Mouse (Mus musculus) kidney, embryonic 14.5 days (tissue): ENCODE measurements around the gene Cacna1h. TPM values are rescaled to one million over a fixed set of nuclear protein-coding genes. Genes with fewer than 3 reads are reported as not detected.

Experiments used
- ATAC-seq: fragments of 200-750 bp; cut with Nextera tagmentation; 2 replicates; pipeline ENCODE4 v1.8.0; 2017; ENCODE audit warnings: moderate number of reproducible peaks, mild to moderate bottlenecking, moderate TSS enrichment, moderate library complexity; ENCODE audit not compliant: low FRiP score, low TSS enrichment
- H3K27ac ChIP-seq: fragments of 300-500 bp; sonication (generic); 2 replicates; pipeline ENCODE4 v1.5.1; 2014; ENCODE audit warnings: low read depth, mild to moderate bottlenecking, low read length, moderate library complexity, mixed read lengths
- H3K27me3 ChIP-seq: fragments of 300-500 bp; sonication (generic); 2 replicates; pipeline ENCODE4 v1.6.1; 2014; ENCODE audit warnings: mild to moderate bottlenecking, low read length; ENCODE audit not compliant: control insufficient read depth, insufficient read depth
- H3K36me3 ChIP-seq: fragments of 300-500 bp; sonication (generic); 2 replicates; pipeline ENCODE4 v1.6.1; 2014; ENCODE audit warnings: low read length, mixed read lengths; ENCODE audit not compliant: control insufficient read depth, insufficient read depth
- H3K4me1 ChIP-seq: fragments of 300-500 bp; sonication (generic); 2 replicates; pipeline ENCODE4 v1.6.1; 2014; ENCODE audit warnings: low read length, mixed read lengths; ENCODE audit not compliant: control insufficient read depth, insufficient read depth
- H3K4me2 ChIP-seq: fragments of 300-500 bp; sonication (generic); replicated peaks from 2 replicates; pipeline ENCODE4 v1.6.1; 2014; ENCODE audit warnings: low read depth, mild to moderate bottlenecking, low read length
- H3K4me3 ChIP-seq: fragments of 300-500 bp; sonication (generic); 2 replicates; pipeline ENCODE4 v1.5.1; 2014; ENCODE audit warnings: mild to moderate bottlenecking, low read length
- H3K9ac ChIP-seq: fragments of 300-500 bp; sonication (generic); 2 replicates; pipeline ENCODE4 v1.6.1; 2014; ENCODE audit warnings: low read depth, mild to moderate bottlenecking, low read length, moderate library complexity
- H3K9me3 ChIP-seq: fragments of 300-500 bp; sonication (generic); 2 replicates; pipeline ENCODE4 v1.6.1; 2016; ENCODE audit warnings: low read length; ENCODE audit not compliant: control insufficient read depth
- WGBS: fragments of 180-500 bp; shearing (Covaris S2); extraction: QIAGEN DNeasy Blood & Tissue Kit; methylation state at CpG from one replicate; pipeline ENCODE4 v1.1.7; 2014; 5-methylcytosine and 5-hydroxymethylcytosine counted together
- polyA plus RNA-seq: library from polyadenylated mRNA; unstranded; fragments of >200 nt; fragmentation: Nextera tagmentation; extraction: Ambion mirVana; gene quantifications from 2 replicates; pipeline ENCODE4 v1.2.1, GENCODE M21; 2014

Gene Cacna1h
- polyA plus RNA-seq, 1 experiment from 2014 or later: 4.0 TPM

- no peaks in the 10 kb centered on the region for H3K4me1 ChIP-seq
- H3K9ac ChIP-seq: no peak overlapping the region
- no peak overlapping the region for H3K4me3 ChIP-seq
- H3K9me3 ChIP-seq: no peaks in the 10 kb centered on the region
- H3K4me2 ChIP-seq: no peak overlapping the region
- no peaks in the 10 kb centered on the region for H3K36me3 ChIP-seq
- no peak for ATAC-seq
- no peak overlapping the region for H3K27ac ChIP-seq
- H3K27me3 ChIP-seq: no peaks in the 10 kb centered on the region
- WGBS: 87% methylated on average over 6 of the region's 6 CpGs
Measured at GRCm38 (mm10) chr17:25340003-25340402, 93.6 kb downstream of the Cacna1h start.

- Histone ChIP-seq H3K36me3 (no peaks in the 10 kb centered on the region), H3K27ac (no peak overlapping the region), H3K27me3 (no peaks in the 10 kb centered on the region), H3K4me1 (no peaks in the 10 kb centered on the region), H3K9ac (no peak overlapping the region), H3K4me3 (no peak overlapping the region), H3K4me2 (no peak overlapping the region), H3K9me3 (no peaks in the 10 kb centered on the region)
- ATAC-seq: peak; percentile 52; the same call in 1 of the 2 replicates
- WGBS: 83% methylated on average over 4 of the region's 4 CpGs
Measured at GRCm38 (mm10) chr17:25338218-25338617, 95.4 kb downstream of the Cacna1h start.

DNA sequence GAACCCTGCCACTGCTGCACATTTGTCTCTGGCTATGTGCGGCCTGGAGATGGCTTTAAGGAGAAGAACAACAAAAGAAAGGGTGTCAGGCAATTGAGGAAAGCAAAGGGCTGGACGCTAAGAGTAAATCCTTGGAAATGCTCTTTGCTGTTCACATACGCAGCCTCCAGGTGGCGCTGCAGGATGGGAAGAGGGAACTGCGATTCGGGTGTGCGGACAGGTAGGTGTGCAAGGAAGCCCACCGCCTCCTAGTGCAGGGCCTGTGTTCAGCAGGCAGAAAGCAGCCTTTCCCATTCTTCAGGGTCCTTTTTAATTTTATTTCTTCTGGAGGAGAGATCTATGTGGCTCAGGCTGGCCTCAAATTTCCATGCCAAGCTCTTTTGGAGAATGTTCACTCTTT lies 99.6 kb downstream of the Cacna1h start:
- Histone ChIP-seq H3K9me3 (no peaks in the 10 kb centered on the region), H3K4me2 (no peak overlapping the region), H3K4me1 (no peaks in the 10 kb centered on the region), H3K36me3 (no peaks in the 10 kb centered on the region), H3K27ac (no peak overlapping the region), H3K9ac (no peak overlapping the region), H3K27me3 (peaks cover 3% of the 10 kb centered on the region; the same call in 1 of the 2 replicates), H3K4me3 (no peak overlapping the region)
- ATAC-seq: no peak
- under 1% methylated on average over 8 of the region's 8 CpGs for WGBS

DNA sequence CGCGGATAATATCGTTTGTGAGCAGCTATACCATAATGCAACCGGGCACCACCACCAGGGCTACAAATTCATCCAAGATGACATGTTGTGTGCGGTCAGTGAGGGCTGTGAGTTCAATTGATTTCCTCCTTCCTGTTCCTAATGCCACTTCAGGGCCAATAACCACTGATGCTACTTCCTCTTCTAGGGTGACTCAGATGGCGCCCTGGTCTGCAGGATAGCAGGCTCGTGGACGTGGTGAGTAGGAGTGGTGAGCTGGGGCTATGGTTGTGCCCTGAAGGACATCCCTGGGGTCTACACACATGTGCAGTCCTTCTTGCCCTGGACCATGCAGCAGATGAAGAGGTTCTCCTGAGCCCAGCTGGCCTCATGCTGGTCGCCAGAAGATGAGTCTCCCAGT lies 101.3 kb downstream of the Cacna1h start:
- no peak for ATAC-seq
- no peaks in the 10 kb centered on the region for H3K4me1 ChIP-seq
- H3K4me2 ChIP-seq: no peak overlapping the region
- no peak overlapping the region for H3K27ac ChIP-seq
- no peaks in the 10 kb centered on the region for H3K36me3 ChIP-seq
- H3K27me3 ChIP-seq: peaks cover 3% of the 10 kb centered on the region; the same call in 1 of the 2 replicates
- no peaks in the 10 kb centered on the region for H3K9me3 ChIP-seq
- H3K9ac ChIP-seq: no peak overlapping the region
- 67% methylated on average over 9 of the region's 9 CpGs for WGBS
- no peak overlapping the region for H3K4me3 ChIP-seq

Other genes with a start within 250 kb of the Cacna1h start
- 32.8 and 39.7 TPM in 2 replicates for gene BC003965, start 249.2 kb downstream of the Cacna1h start, polyA plus RNA-seq
- gene Unkl, start 245.4 kb downstream of the Cacna1h start, polyA plus RNA-seq: 4.0 and 4.1 TPM in 2 replicates
- 33.8 and 41.5 TPM in 2 replicates for gene Gnptg, start 193.7 kb downstream of the Cacna1h start, polyA plus RNA-seq
- gene Tsr3, start 193.6 kb downstream of the Cacna1h start, polyA plus RNA-seq: 48.9 and 51.4 TPM in 2 replicates
- 0.76 and 1.9 TPM in 2 replicates for gene Baiap3, start 177.4 kb downstream of the Cacna1h start, polyA plus RNA-seq
- gene Ube2i, start 159.2 kb downstream of the Cacna1h start, polyA plus RNA-seq: 675 and 744 TPM in 2 replicates
- gene Prss34, start 135.4 kb downstream of the Cacna1h start, polyA plus RNA-seq: not detected in 2 replicates
- gene Prss28, start 125.1 kb downstream of the Cacna1h start, polyA plus RNA-seq: not detected in 2 replicates
- gene Prss29, start 115.1 kb downstream of the Cacna1h start, polyA plus RNA-seq: not detected in 2 replicates
- 0.27 and 0.39 TPM in 2 replicates for gene Tpsab1, start 88.2 kb downstream of the Cacna1h start, polyA plus RNA-seq
- 0.30 and 0.57 TPM in 2 replicates for gene Tpsb2, start 67.5 kb downstream of the Cacna1h start, polyA plus RNA-seq
- 0.49 TPM in 1 of 2 replicates, not detected in the other for gene Tpsg1, start 64.5 kb downstream of the Cacna1h start, polyA plus RNA-seq
- gene Tekt4, start 20.8 kb upstream of the Cacna1h start, polyA plus RNA-seq: not detected in 2 replicates
- not detected in 2 replicates for gene Sstr5, start 63.5 kb upstream of the Cacna1h start, polyA plus RNA-seq
- gene Sox8, start 136.9 kb upstream of the Cacna1h start, polyA plus RNA-seq: 6.5 and 8.5 TPM in 2 replicates
- 21.3 and 29.8 TPM in 2 replicates for gene Lmf1, start 145.3 kb upstream of the Cacna1h start, polyA plus RNA-seq